Mouse (Mus musculus) induced T-regulatory cell, adult 2 months (primary cell): ENCODE results near the gene Il9r.

Source experiments
- DNase-seq: peaks from one replicate; pipeline ENCODE4 v3.0.0-alpha.2; 2012; ENCODE audit warnings: low read depth

The Il9r gene

GRCm38 (mm10) chr11:32198256-32198955 lies 1.7 kb downstream of the Il9r start:
- no peak for DNase-seq

GRCm38 (mm10) chr11:32197766-32198165 lies 2.3 kb downstream of the Il9r start:
- DNase-seq, result no peak

- DNase-seq, result no peak
These were observed 3.4 kb downstream of the Il9r start for GRCm38 (mm10) chr11:32196727-32197126.

- peak; percentile 65 for DNase-seq
These were observed 4.1 kb downstream of the Il9r start for GRCm38 (mm10) chr11:32195867-32196540.

GRCm38 (mm10) chr11:32194626-32195025 lies 5.5 kb downstream of the Il9r start:
- DNase-seq, result no peak

- no peak for DNase-seq
These were observed 6.0 kb downstream of the Il9r start for GRCm38 (mm10) chr11:32194086-32194485.

- DNase-seq, result no peak
These were observed 6.9 kb downstream of the Il9r start for GRCm38 (mm10) chr11:32193156-32193555.

GRCm38 (mm10) chr11:32190603-32191110 lies 9.4 kb downstream of the Il9r start:
- no peak for DNase-seq

GRCm38 (mm10) chr11:32190119-32190518 lies 10.0 kb downstream of the Il9r start:
- no peak for DNase-seq

GRCm38 (mm10) chr11:32189434-32189833 lies 10.6 kb downstream of the Il9r start:
- no peak for DNase-seq

- DNase-seq, result no peak
These were observed 11.2 kb downstream of the Il9r start for GRCm38 (mm10) chr11:32188881-32189280.

- no peak for DNase-seq
These were observed 12.8 kb downstream of the Il9r start for GRCm38 (mm10) chr11:32187256-32187655.

GRCm38 (mm10) chr11:32186031-32186430 lies 14.0 kb downstream of the Il9r start:
- DNase-seq, result no peak

GRCm38 (mm10) chr11:32184469-32184868 lies 15.6 kb downstream of the Il9r start:
- no peak for DNase-seq

- DNase-seq, result peak; percentile 84
These were observed 17.9 kb downstream of the Il9r start for GRCm38 (mm10) chr11:32181973-32182868.

- no peak for DNase-seq
These were observed 18.8 kb downstream of the Il9r start for GRCm38 (mm10) chr11:32181246-32181645.

GRCm38 (mm10) chr11:32178506-32178905 lies 21.6 kb downstream of the Il9r start:
- no peak for DNase-seq

GRCm38 (mm10) chr11:32166683-32167082 lies 33.4 kb downstream of the Il9r start:
- DNase-seq, result no peak

- DNase-seq, result peak; percentile 76
These were observed 37.9 kb downstream of the Il9r start for GRCm38 (mm10) chr11:32161922-32162804.

- DNase-seq, result no peak
These were observed 38.6 kb downstream of the Il9r start for GRCm38 (mm10) chr11:32161500-32161899.

GRCm38 (mm10) chr11:32160341-32160740 lies 39.7 kb downstream of the Il9r start:
- no peak for DNase-seq
